Mouse (Mus musculus) myocyte (in vitro differentiated cells): ENCODE measurements around the gene Heatr4. TPM values are rescaled to one million over a fixed set of nuclear protein-coding genes. Genes with fewer than 3 reads are reported as not detected.
"Not testable (repeated sequence)": the region's sequence is repeated elsewhere in the genome, so short reads cannot be mapped to it uniquely, and the experiment has no call there.

ENCODE experiments used
- H3K27me3 ChIP-seq: one replicate; pipeline ENCODE4 v1.6.1; 2011; ENCODE audit not compliant: control insufficient read depth, insufficient read depth, insufficient read length
- H3K36me3 ChIP-seq: one replicate; pipeline ENCODE4 v1.6.1; 2011; ENCODE audit not compliant: control insufficient read depth, insufficient read depth
- H3K4me2 ChIP-seq: one replicate; pipeline ENCODE4 v1.6.1; 2011; ENCODE audit warnings: low read depth, control low read depth
- H3K4me3 ChIP-seq: one replicate; pipeline ENCODE4 v1.5.1; 2011; ENCODE audit warnings: mild to moderate bottlenecking, control low read depth, moderate library complexity
- H3K79me2 ChIP-seq: one replicate; pipeline ENCODE4 v1.6.1; 2011; ENCODE audit not compliant: control insufficient read depth, insufficient read depth
- H3ac ChIP-seq: one replicate; pipeline ENCODE4 v1.6.1; 2011; ENCODE audit not compliant: control insufficient read depth, insufficient read length
- CEBPB ChIP-seq: IDR thresholded peaks from 2 replicates; pipeline ENCODE4 v1.6.1; 2011; ENCODE audit warnings: mild to moderate bottlenecking, moderate library complexity; ENCODE audit not compliant: poor library complexity, insufficient read depth, severe bottlenecking
- E2F4 ChIP-seq: IDR thresholded peaks from one replicate; pipeline ENCODE4 v1.6.1; 2011; ENCODE audit warnings: mild to moderate bottlenecking, control low read depth, moderate library complexity; ENCODE audit not compliant: insufficient read depth
- MAX ChIP-seq: IDR thresholded peaks from one replicate; pipeline ENCODE4 v1.6.1; 2011; ENCODE audit warnings: low read depth, mild to moderate bottlenecking, control low read depth
- MYOD1 ChIP-seq, 3 experiments: IDR thresholded peaks; one replicate each; pipeline ENCODE4 v1.6.1; 2011; ENCODE audit warnings: control low read depth in 2 of 3, low read depth in 2 of 3, mild to moderate bottlenecking in 2 of 3, moderate library complexity in 1 of 3; ENCODE audit not compliant: insufficient read length in 2 of 3, control insufficient read depth in 1 of 3
- MYOG ChIP-seq, 3 experiments: IDR thresholded peaks; one replicate each; pipeline ENCODE4 v1.6.1; 2011; ENCODE audit warnings: control low read depth in 2 of 3, low read depth in 2 of 3, mild to moderate bottlenecking in 2 of 3; ENCODE audit not compliant: insufficient read length in 2 of 3, control insufficient read depth in 1 of 3, insufficient read depth in 1 of 3
- POLR2A ChIP-seq: IDR thresholded peaks from one replicate; pipeline ENCODE4 v1.6.1; 2011; ENCODE audit warnings: low read depth, mild to moderate bottlenecking, control low read depth, moderate library complexity; ENCODE audit not compliant: insufficient read length
- POLR2AphosphoS2 ChIP-seq: IDR thresholded peaks from one replicate; pipeline ENCODE4 v1.6.1; 2011; ENCODE audit warnings: low read depth, control low read depth; ENCODE audit not compliant: insufficient read length
- REST ChIP-seq: IDR thresholded peaks from one replicate; pipeline ENCODE4 v1.6.1; 2011; ENCODE audit warnings: mild to moderate bottlenecking, control low read depth, moderate library complexity; ENCODE audit not compliant: insufficient read depth, insufficient read length
- SRF ChIP-seq: IDR thresholded peaks from one replicate; pipeline ENCODE4 v1.6.1; 2011; ENCODE audit warnings: low read depth; ENCODE audit not compliant: control insufficient read depth, insufficient read length
- TCF12 ChIP-seq: IDR thresholded peaks from one replicate; pipeline ENCODE4 v1.6.1; 2011; ENCODE audit warnings: mild to moderate bottlenecking, control low read depth; ENCODE audit not compliant: poor library complexity, insufficient read depth, severe bottlenecking
- TCF3 ChIP-seq: IDR thresholded peaks from one replicate; pipeline ENCODE4 v1.6.1; 2011; ENCODE audit warnings: low read depth, control low read depth; ENCODE audit not compliant: insufficient read length
- USF1 ChIP-seq: IDR thresholded peaks from one replicate; pipeline ENCODE4 v1.6.1; 2011; ENCODE audit warnings: low read depth, mild to moderate bottlenecking, control low read depth, moderate library complexity
- polyA plus RNA-seq: library from polyadenylated mRNA; unstranded; fragments of >200 nt; fragmentation: generic; extraction: Trizol; gene quantifications from one replicate; pipeline ENCODE4 v1.2.1, GENCODE M21; 2012; ENCODE audit warnings: missing spikeins

The Heatr4 gene
- polyA plus RNA-seq, 1 experiment = not detected

- H3K27me3 ChIP-seq = no peaks in the 10 kb centered on the region
Measured at GRCm38 (mm10) chr12:84025888-84026287, 41.2 kb upstream of the Heatr4 start.

DNA sequence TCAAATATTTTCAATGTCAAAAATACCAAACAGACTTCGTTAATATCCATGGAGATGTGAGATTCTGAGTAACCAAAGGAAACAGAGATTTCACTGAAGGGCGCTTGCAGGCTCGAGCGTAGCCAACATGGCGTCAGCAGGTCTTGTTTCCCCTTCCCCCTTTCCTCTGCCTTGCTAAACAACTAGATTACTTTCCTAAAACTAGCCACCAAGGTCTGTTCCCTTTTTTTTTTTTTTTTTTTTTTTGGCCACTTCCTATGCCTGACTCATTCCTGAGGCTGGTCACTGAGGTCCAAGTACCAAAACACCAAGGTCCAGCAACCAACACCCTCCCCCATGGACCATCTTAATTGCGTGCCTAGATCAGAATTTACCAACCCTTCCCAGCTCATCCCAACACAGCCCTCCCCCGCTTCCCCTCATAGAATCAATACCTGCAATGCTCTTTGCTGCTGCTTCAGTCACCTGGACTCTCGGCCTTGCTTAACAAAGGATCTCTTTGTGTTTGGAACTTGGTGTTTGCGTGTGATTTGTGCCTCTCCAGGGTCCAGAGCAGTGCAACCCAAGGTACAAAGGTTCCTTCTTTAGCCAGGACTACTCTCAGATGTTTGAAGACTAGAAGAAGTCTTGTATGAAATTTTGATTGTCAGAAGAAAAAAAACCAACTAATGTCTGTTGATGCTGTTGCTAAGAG, 38.5 kb upstream of the Heatr4 start:
- Histone ChIP-seq H3K27me3 (peaks cover 10% of the 10 kb centered on the region), H3K36me3 (no peaks in the 10 kb centered on the region), H3K79me2 (no peaks in the 10 kb centered on the region), H3ac (no peak overlapping the region), H3K4me2 (no peak overlapping the region), H3K4me3 (no peak overlapping the region)
- TF ChIP-seq E2F4 (no peak), CEBPB (no peak), TCF3 (no peak), POLR2AphosphoS2 (no peak), SRF (no peak), MYOD1 (IDR thresholded peaks at IDR 0.05; ENCODE audit: control insufficient read depth in 1 of 3, insufficient read length in 2 of 3, low read depth in 2 of 3) (no peak), MAX (no peak), USF1 (no peak), REST (no peak), POLR2A (no peak), MYOG (IDR thresholded peaks at IDR 0.05; ENCODE audit: control insufficient read depth in 1 of 3, insufficient read depth in 1 of 3, insufficient read length in 2 of 3, low read depth in 2 of 3) (no peak), TCF12 (no peak)

More at GRCm38 (mm10) chr12:84025888-84026287, 41.2 kb upstream of the Heatr4 start:
- no peak overlapping the region for H3ac ChIP-seq
- H3K4me3 ChIP-seq = no peak overlapping the region
- H3K4me2 ChIP-seq = no peak overlapping the region
- no peaks in the 10 kb centered on the region for H3K79me2 ChIP-seq
- TF ChIP-seq POLR2AphosphoS2 (no peak), MYOG (IDR thresholded peaks at IDR 0.05; ENCODE audit: control insufficient read depth in 1 of 3, insufficient read depth in 1 of 3, insufficient read length in 2 of 3, low read depth in 2 of 3) (no peak), USF1 (no peak), MYOD1 (IDR thresholded peaks at IDR 0.05; ENCODE audit: control insufficient read depth in 1 of 3, insufficient read length in 2 of 3, low read depth in 2 of 3) (no peak), SRF (no peak), CEBPB (no peak), POLR2A (no peak), TCF12 (no peak), REST (no peak), MAX (no peak), E2F4 (no peak), TCF3 (no peak)
- H3K36me3 ChIP-seq = no peaks in the 10 kb centered on the region

DNA sequence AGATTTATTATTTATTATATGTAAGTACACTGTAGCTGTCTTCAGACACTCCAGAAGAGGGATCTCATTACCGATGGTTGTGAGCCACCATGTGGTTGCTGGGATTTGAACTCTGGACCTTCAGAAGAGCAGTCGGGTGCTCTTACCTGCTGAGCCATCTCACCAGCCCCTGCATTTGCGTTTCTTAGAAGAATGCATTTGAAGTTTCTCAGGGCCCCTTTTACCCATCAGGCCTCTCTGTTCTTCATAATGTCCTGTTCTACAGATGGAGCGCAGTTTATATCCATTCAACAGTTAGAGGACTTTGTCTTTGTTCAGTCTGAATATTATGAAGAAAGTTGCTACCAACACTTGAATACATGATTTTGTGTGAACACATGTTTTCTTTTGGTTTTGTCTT, 37.6 kb upstream of the Heatr4 start:
- not testable (repeated sequence) for H3K4me2 ChIP-seq, H3K79me2 ChIP-seq, H3K36me3 ChIP-seq, H3K4me3 ChIP-seq, H3ac ChIP-seq
- peaks cover 14% of the 10 kb centered on the region for H3K27me3 ChIP-seq

GRCm38 (mm10) chr12:84020528-84020927, 35.9 kb upstream of the Heatr4 start:
- H3K4me2 ChIP-seq, H3K79me2 ChIP-seq, H3ac ChIP-seq, H3K36me3 ChIP-seq, H3K4me3 ChIP-seq: not testable (repeated sequence)
- H3K27me3 ChIP-seq = peaks cover 14% of the 10 kb centered on the region

DNA sequence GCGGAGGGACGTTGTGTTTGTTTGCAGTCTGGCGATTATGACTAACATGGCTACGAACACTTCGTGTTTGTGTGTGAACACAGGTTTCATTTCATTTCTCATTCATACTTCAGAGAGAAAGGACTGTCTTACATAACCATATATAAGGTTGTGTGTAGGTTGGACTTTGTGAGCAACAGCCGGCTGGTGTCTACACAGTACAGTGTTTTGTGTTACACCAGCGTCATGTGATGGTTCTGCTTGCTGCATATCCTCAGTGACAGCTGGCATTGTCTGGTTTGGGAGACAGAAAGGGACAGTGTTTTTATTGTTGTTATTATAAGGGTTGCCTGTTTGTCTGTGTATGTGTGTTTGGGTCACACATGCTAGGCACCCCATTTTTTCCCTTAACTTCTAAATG, 29.0 kb upstream of the Heatr4 start:
- no peak for TF ChIP-seq TCF12
- TF ChIP-seq TCF3 = no peak
- no peak overlapping the region for H3ac ChIP-seq
- no peak overlapping the region for H3K4me3 ChIP-seq
- peaks cover 29% of the 10 kb centered on the region for H3K27me3 ChIP-seq
- H3K4me2 ChIP-seq = no peak overlapping the region
- H3K36me3 ChIP-seq = no peaks in the 10 kb centered on the region
- no peaks in the 10 kb centered on the region for H3K79me2 ChIP-seq

DNA sequence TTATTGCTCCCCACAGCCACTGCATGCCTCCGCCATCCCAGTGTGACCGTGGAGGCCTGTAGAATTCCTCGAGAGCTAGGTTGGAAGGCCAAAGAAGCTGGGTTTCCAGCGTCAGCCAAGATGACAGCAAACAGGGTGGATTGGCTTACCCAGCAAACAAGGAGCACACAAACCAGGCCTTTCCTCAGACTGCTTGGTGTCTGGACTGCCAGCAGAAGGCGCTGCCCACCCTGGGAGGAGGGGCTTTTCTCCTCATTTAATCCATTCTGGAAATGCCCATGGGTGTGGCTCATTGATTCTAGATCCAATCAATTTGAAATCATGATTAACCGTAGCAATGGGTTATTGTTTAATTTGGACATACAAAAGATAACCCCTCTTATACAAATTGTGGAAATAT, 28.5 kb upstream of the Heatr4 start:
- Histone ChIP-seq H3K36me3 (no peaks in the 10 kb centered on the region), H3K4me3 (no peak overlapping the region), H3K4me2 (no peak overlapping the region), H3K27me3 (peaks cover 28% of the 10 kb centered on the region), H3K79me2 (no peaks in the 10 kb centered on the region), H3ac (no peak overlapping the region)
- TF ChIP-seq E2F4 (no peak), USF1 (no peak), MAX (no peak), CEBPB (no peak), MYOD1 (IDR thresholded peaks at IDR 0.05; ENCODE audit: control insufficient read depth in 1 of 3, insufficient read length in 2 of 3, low read depth in 2 of 3) (no peak), TCF12 (no peak), TCF3 (no peak), POLR2AphosphoS2 (no peak), MYOG (IDR thresholded peaks at IDR 0.05; ENCODE audit: control insufficient read depth in 1 of 3, insufficient read depth in 1 of 3, insufficient read length in 2 of 3, low read depth in 2 of 3) (no peak), SRF (no peak), REST (no peak), POLR2A (no peak)
